Mouse (Mus musculus) urinary bladder, postnatal 14 days (tissue): ENCODE measurements around the gene Traf1.
A peak's percentile ranks its signal among the peaks of the same experiment; 100 is the strongest.

Experiments used
- DNase-seq: peaks from one replicate; pipeline ENCODE4 v3.0.0; 2021; ENCODE audit warnings: low spot score

Traf1 gene

GRCm38 (mm10) chr2:34961481-34962036 is at the start of gene Traf1:
Gene Traf1 (minus strand): TSS chr2:34961772.
- DNase-seq = peak; percentile 58

- DNase-seq = no peak
These were observed 37.4 kb upstream of the Traf1 start for GRCm38 (mm10) chr2:34998956-34999355.

- DNase-seq = no peak
These were observed 34.9 kb upstream of the Traf1 start for GRCm38 (mm10) chr2:34996506-34996905.

- DNase-seq = no peak
These were observed 32.3 kb upstream of the Traf1 start for GRCm38 (mm10) chr2:34993696-34994356.

GRCm38 (mm10) chr2:34992729-34993695 is 31.4 kb upstream of the Traf1 start:
- DNase-seq = no peak

GRCm38 (mm10) chr2:34991966-34992365 is 30.4 kb upstream of the Traf1 start:
- no peak for DNase-seq

GRCm38 (mm10) chr2:34989749-34990148 is 28.2 kb upstream of the Traf1 start:
- DNase-seq = no peak

- no peak for DNase-seq
These were observed 26.0 kb upstream of the Traf1 start for GRCm38 (mm10) chr2:34987595-34987994.

GRCm38 (mm10) chr2:34984885-34985284 is 23.3 kb upstream of the Traf1 start:
- DNase-seq = no peak

- no peak for DNase-seq
These were observed 21.5 kb upstream of the Traf1 start for GRCm38 (mm10) chr2:34982906-34983698.

GRCm38 (mm10) chr2:34982096-34982724 is 20.6 kb upstream of the Traf1 start:
- no peak for DNase-seq

- no peak for DNase-seq
These were observed 18.0 kb upstream of the Traf1 start for GRCm38 (mm10) chr2:34979459-34980011.

GRCm38 (mm10) chr2:34978226-34978625 is 16.7 kb upstream of the Traf1 start:
- no peak for DNase-seq

- DNase-seq = no peak
These were observed 15.5 kb upstream of the Traf1 start for GRCm38 (mm10) chr2:34976945-34977658.

GRCm38 (mm10) chr2:34976447-34976846 is 14.9 kb upstream of the Traf1 start:
- DNase-seq = no peak

- DNase-seq = no peak
These were observed 11.5 kb upstream of the Traf1 start for GRCm38 (mm10) chr2:34973087-34973486.

GRCm38 (mm10) chr2:34971080-34971888 is 9.7 kb upstream of the Traf1 start:
- no peak for DNase-seq

GRCm38 (mm10) chr2:34970092-34970750 is 8.6 kb upstream of the Traf1 start:
- DNase-seq = peak; percentile 82

GRCm38 (mm10) chr2:34969166-34969565 is 7.6 kb upstream of the Traf1 start:
- DNase-seq = no peak
